Mouse (Mus musculus): ENCODE results near the gene Pim1. TPM values are rescaled to one million over a fixed set of nuclear protein-coding genes. Genes with fewer than 3 reads are reported as not detected.
"Not testable (repeated sequence)": the region's sequence is repeated elsewhere in the genome, so short reads cannot be mapped to it uniquely, and the experiment has no call there.

The Pim1 gene
- total RNA-seq, 2 experiments from 2014 or later = 21.4 to 21.8 TPM

GRCm38 (mm10) chr17:29514435-29514834, 23.9 kb downstream of the Pim1 start:
- DNase-seq (ENCODE audit: low spot score in 2 of 2) = peak; percentile 58 to 75

- DNase-seq (ENCODE audit: low spot score in 2 of 2) = not testable (repeated sequence)
Observed at GRCm38 (mm10) chr17:29518665-29519064, 28.1 kb downstream of the Pim1 start.

- no peak for DNase-seq (ENCODE audit: low spot score in 2 of 2)
Observed at GRCm38 (mm10) chr17:29519731-29520130, 29.2 kb downstream of the Pim1 start.

- DNase-seq (ENCODE audit: low spot score in 2 of 2) = no peak
Observed at GRCm38 (mm10) chr17:29525613-29526012, 35.1 kb downstream of the Pim1 start.

GRCm38 (mm10) chr17:29528568-29529187, 38.1 kb downstream of the Pim1 start:
- DNase-seq (ENCODE audit: low spot score in 2 of 2) = no peak

GRCm38 (mm10) chr17:29530508-29530907, 40.0 kb downstream of the Pim1 start:
- no peak for DNase-seq (ENCODE audit: low spot score in 2 of 2)

- DNase-seq (ENCODE audit: low spot score in 2 of 2) = no peak
Observed at GRCm38 (mm10) chr17:29531278-29531677, 40.7 kb downstream of the Pim1 start.

- no peak for DNase-seq (ENCODE audit: low spot score in 2 of 2)
Observed at GRCm38 (mm10) chr17:29531757-29532384, 41.3 kb downstream of the Pim1 start.

- DNase-seq (ENCODE audit: low spot score in 2 of 2) = no peak
Observed at GRCm38 (mm10) chr17:29533866-29534265, 43.3 kb downstream of the Pim1 start.

- no peak for DNase-seq (ENCODE audit: low spot score in 2 of 2)
Observed at GRCm38 (mm10) chr17:29540426-29540825, 49.9 kb downstream of the Pim1 start.

GRCm38 (mm10) chr17:29541419-29541818, 50.9 kb downstream of the Pim1 start:
- DNase-seq (ENCODE audit: low spot score in 2 of 2) = peak; percentile 28 to 72

GRCm38 (mm10) chr17:29542831-29543690, 52.5 kb downstream of the Pim1 start:
- no peak for DNase-seq (ENCODE audit: low spot score in 2 of 2)

- DNase-seq (ENCODE audit: low spot score in 2 of 2) = no peak
Observed at GRCm38 (mm10) chr17:29544064-29544463, 53.5 kb downstream of the Pim1 start.

GRCm38 (mm10) chr17:29545241-29545640, 54.7 kb downstream of the Pim1 start:
- no peak for DNase-seq (ENCODE audit: low spot score in 2 of 2)

Other genes with a start within 250 kb of the Pim1 start
- 10 to 100 TPM; 22.1 to 22.8 TPM for gene Ppil1, start 226.6 kb upstream of the Pim1 start, total RNA-seq (2021)
- gene BC004004, start 222.0 kb upstream of the Pim1 start, total RNA-seq (2021) = 100 to 1,000 TPM in 1 of 2 experiments, 10 to 100 TPM in 1; 98.5 to 101 TPM
- 10 to 100 TPM; 50.3 to 54.5 TPM for gene Pi16, start 173.1 kb upstream of the Pim1 start, total RNA-seq (2021)
- 100 to 1,000 TPM; 302 to 317 TPM for gene Mtch1, start 142.8 kb upstream of the Pim1 start, total RNA-seq (2021)
- gene Fgd2, start 129.8 kb upstream of the Pim1 start, total RNA-seq (2021) = 1 to 10 TPM; 4.2 to 4.5 TPM
- not detected for gene Gm17657, start 58.9 kb downstream of the Pim1 start, total RNA-seq (2021)
- 10 to 100 TPM; 10.2 to 11.3 TPM for gene Tbc1d22b, start 59.0 kb downstream of the Pim1 start, total RNA-seq (2021)
- not detected for gene Tmem217, start 61.6 kb downstream of the Pim1 start, total RNA-seq (2021)
- 10 to 100 TPM; 36.3 to 37.6 TPM for gene Rnf8, start 124.0 kb downstream of the Pim1 start, total RNA-seq (2021)
- 1 to 10 TPM; 1.7 to 2.6 TPM for gene Gm28043, start 124.1 kb downstream of the Pim1 start, total RNA-seq (2021)
- gene Cmtr1, start 169.8 kb downstream of the Pim1 start, total RNA-seq (2021) = 10 to 100 TPM; 52.0 to 56.4 TPM
- 10 to 100 TPM; 12.2 to 12.5 TPM for gene Ccdc167, start 226.3 kb downstream of the Pim1 start, total RNA-seq (2021)

All from gastrocnemius, postnatal 4 days (tissue).